Mouse (Mus musculus): ENCODE results near the gene Slc22a30.
"Not testable (repeated sequence)": the region's sequence is repeated elsewhere in the genome, so short reads cannot be mapped to it uniquely, and the experiment has no call there.

GRCm38 (mm10) chr19:8405011-8405410 lies at the start of gene Slc22a30:
- TF ChIP-seq CTCF (conservative IDR thresholded peaks at IDR 0.05; ENCODE audit: low read length); POU5F1 (IDR thresholded peaks at IDR 0.05; ENCODE audit: borderline replicate concordance, low read length); NANOG (IDR thresholded peaks at IDR 0.05; ENCODE audit: borderline replicate concordance, low read length): not testable (repeated sequence)
